Mouse (Mus musculus) forebrain, embryonic 11.5 days (tissue): Measurements from ENCODE around the gene 1700037H04Rik. TPM values are rescaled to one million over a fixed set of nuclear protein-coding genes. Genes with fewer than 3 reads are reported as not detected.

Experiments
- ATAC-seq: fragments of 200-750 bp; cut with Nextera tagmentation; replicated peaks from 2 replicates; pipeline ENCODE4 v1.8.0; 2017; ENCODE audit warnings: moderate TSS enrichment; ENCODE audit not compliant: low FRiP score
- DNase-seq: peaks from one replicate; pipeline ENCODE4 v3.0.0-alpha.2; 2017; ENCODE audit warnings: low spot score
- H3K27ac ChIP-seq: fragments of 300-500 bp; sonication (generic); 2 replicates; pipeline ENCODE4 v1.5.1; 2014; ENCODE audit warnings: low read depth, low read length
- H3K27me3 ChIP-seq: fragments of 300-500 bp; sonication (generic); 2 replicates; pipeline ENCODE4 v1.6.1; 2014; ENCODE audit warnings: mild to moderate bottlenecking, low read length, mixed read lengths; ENCODE audit not compliant: control insufficient read depth, insufficient read depth
- H3K36me3 ChIP-seq: fragments of 300-500 bp; sonication (generic); 2 replicates; pipeline ENCODE4 v1.6.1; 2014; ENCODE audit warnings: mild to moderate bottlenecking, low read length, moderate library complexity, mixed read lengths; ENCODE audit not compliant: control insufficient read depth, insufficient read depth
- H3K4me1 ChIP-seq: fragments of 300-500 bp; sonication (generic); replicated peaks from 2 replicates; pipeline ENCODE4 v1.6.1; 2014; ENCODE audit warnings: low read length, mixed read lengths; ENCODE audit not compliant: control insufficient read depth, insufficient read depth
- H3K4me2 ChIP-seq: fragments of 300-500 bp; sonication (generic); 2 replicates; pipeline ENCODE4 v1.6.1; 2014; ENCODE audit warnings: low read depth, mild to moderate bottlenecking, low read length, moderate library complexity, mixed read lengths; ENCODE audit not compliant: severe bottlenecking
- H3K4me3 ChIP-seq: fragments of 300-500 bp; sonication (generic); 2 replicates; pipeline ENCODE4 v1.5.1; 2014; ENCODE audit warnings: low read depth, low read length
- H3K9ac ChIP-seq: fragments of 300-500 bp; sonication (generic); 2 replicates; pipeline ENCODE4 v1.6.1; 2014; ENCODE audit warnings: low read length
- H3K9me3 ChIP-seq: fragments of 300-500 bp; sonication (generic); 2 replicates; pipeline ENCODE4 v1.6.1; 2016; ENCODE audit warnings: low read length, mixed read lengths; ENCODE audit not compliant: control insufficient read depth
- WGBS: fragments of 180-500 bp; shearing (Covaris S2); extraction: QIAGEN DNeasy Blood & Tissue Kit; methylation state at CpG from one replicate; pipeline ENCODE4 v1.1.7; 2014; 5-methylcytosine and 5-hydroxymethylcytosine counted together
- polyA plus RNA-seq: library from polyadenylated mRNA; unstranded; fragments of >200 nt; fragmentation: Nextera tagmentation; extraction: Ambion mirVana; gene quantifications from 2 replicates; pipeline ENCODE4 v1.2.1, GENCODE M21; 2014

1700037H04Rik gene
- polyA plus RNA-seq, 1 experiment from 2014 or later, result 122 TPM

GRCm38 (mm10) chr2:131130849-131131248 is 29.0 kb downstream of the 1700037H04Rik start:
- no peak for ATAC-seq
- no peak for DNase-seq
- no peak overlapping the region for H3K9ac ChIP-seq
- H3K27ac ChIP-seq, result no peak overlapping the region
- no peak overlapping the region for H3K4me2 ChIP-seq
- no peaks in the 10 kb centered on the region for H3K9me3 ChIP-seq
- no peaks in the 10 kb centered on the region for H3K27me3 ChIP-seq
- no peaks in the 10 kb centered on the region for H3K36me3 ChIP-seq
- 85% methylated on average over 2 of the region's 2 CpGs for WGBS
- peaks cover 9% of the 10 kb centered on the region; the same call in 1 of the 2 replicates for H3K4me1 ChIP-seq
- H3K4me3 ChIP-seq, result no peak overlapping the region

GRCm38 (mm10) chr2:131129836-131130235 is 30.0 kb downstream of the 1700037H04Rik start:
- Histone ChIP-seq H3K9me3 (no peaks in the 10 kb centered on the region), H3K27ac (no peak overlapping the region), H3K36me3 (no peaks in the 10 kb centered on the region), H3K4me2 (no peak overlapping the region), H3K4me3 (no peak overlapping the region), H3K27me3 (no peaks in the 10 kb centered on the region), H3K9ac (no peak overlapping the region), H3K4me1 (peaks cover 9% of the 10 kb centered on the region; the same call in 1 of the 2 replicates)
- DNase-seq (peak; percentile 47), ATAC-seq (no peak)
- WGBS, result 82% methylated on average over 5 of the region's 5 CpGs

DNA sequence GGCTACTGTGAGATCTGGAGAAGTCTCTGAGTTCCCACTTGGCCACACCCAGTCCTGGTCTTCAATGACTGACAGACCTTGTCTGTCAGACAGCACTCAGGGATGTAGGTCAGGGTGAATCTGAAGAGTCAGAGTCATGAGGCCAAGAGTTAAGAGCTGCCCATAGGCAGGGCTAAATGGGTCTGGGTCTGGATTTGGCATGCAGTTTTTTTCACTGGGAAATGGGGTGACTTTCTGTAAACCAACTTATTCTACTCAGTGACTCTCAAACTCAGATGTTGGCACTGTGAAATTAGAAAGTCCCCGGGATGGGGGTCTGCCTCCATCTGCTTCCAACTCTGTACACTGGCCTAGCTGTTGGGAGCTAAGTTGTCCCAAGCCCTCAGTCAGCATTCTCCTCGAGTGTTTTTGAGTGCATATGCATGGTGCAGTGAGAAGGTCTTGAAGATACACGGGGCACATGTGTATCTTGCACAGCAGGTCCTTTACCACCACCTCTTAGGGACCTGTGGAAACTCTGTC is 31.2 kb downstream of the 1700037H04Rik start:
- WGBS, result 91% methylated on average over 3 of the region's 3 CpGs
- no peaks in the 10 kb centered on the region for H3K27me3 ChIP-seq
- H3K9me3 ChIP-seq, result no peaks in the 10 kb centered on the region
- H3K27ac ChIP-seq, result no peak overlapping the region
- no peak for DNase-seq
- no peak overlapping the region for H3K4me2 ChIP-seq
- no peak overlapping the region for H3K9ac ChIP-seq
- peaks cover 9% of the 10 kb centered on the region; the same call in 1 of the 2 replicates for H3K4me1 ChIP-seq
- no peaks in the 10 kb centered on the region for H3K36me3 ChIP-seq
- no peak overlapping the region; the same call in 1 of the 2 replicates for H3K4me3 ChIP-seq
- no peak for ATAC-seq

DNA sequence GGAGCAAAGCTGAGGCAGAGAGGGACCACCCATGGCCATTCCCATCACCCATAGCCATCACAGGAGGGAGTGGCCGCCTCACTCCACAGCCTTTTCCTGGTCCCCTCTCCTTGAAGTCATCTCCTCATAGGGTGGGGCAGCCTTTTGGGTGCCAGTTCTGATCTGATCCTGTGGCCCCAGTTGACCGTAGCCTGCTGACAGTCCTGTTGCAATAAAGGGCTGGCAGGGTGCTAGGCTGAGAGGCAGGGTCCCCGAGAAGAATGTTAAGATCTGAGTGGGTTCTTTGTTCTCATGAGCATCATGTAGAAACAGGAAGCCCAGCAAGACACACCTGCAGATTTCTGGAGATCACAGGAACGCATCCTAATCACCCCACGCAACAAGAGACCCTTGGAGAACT is 31.7 kb downstream of the 1700037H04Rik start:
- H3K4me1 ChIP-seq, result peaks cover 9% of the 10 kb centered on the region; the same call in 1 of the 2 replicates
- 87% methylated on average over 5 of the region's 5 CpGs for WGBS
- peak overlapping the region; percentile 87; the same call in 1 of the 2 replicates for H3K4me2 ChIP-seq
- H3K9me3 ChIP-seq, result no peaks in the 10 kb centered on the region
- H3K27ac ChIP-seq, result no peak overlapping the region
- no peaks in the 10 kb centered on the region for H3K27me3 ChIP-seq
- DNase-seq (no peak), ATAC-seq (no peak)
- no peak overlapping the region for H3K9ac ChIP-seq
- peak overlapping the region; percentile 45; the same call in 1 of the 2 replicates for H3K4me3 ChIP-seq
- H3K36me3 ChIP-seq, result no peaks in the 10 kb centered on the region

DNA sequence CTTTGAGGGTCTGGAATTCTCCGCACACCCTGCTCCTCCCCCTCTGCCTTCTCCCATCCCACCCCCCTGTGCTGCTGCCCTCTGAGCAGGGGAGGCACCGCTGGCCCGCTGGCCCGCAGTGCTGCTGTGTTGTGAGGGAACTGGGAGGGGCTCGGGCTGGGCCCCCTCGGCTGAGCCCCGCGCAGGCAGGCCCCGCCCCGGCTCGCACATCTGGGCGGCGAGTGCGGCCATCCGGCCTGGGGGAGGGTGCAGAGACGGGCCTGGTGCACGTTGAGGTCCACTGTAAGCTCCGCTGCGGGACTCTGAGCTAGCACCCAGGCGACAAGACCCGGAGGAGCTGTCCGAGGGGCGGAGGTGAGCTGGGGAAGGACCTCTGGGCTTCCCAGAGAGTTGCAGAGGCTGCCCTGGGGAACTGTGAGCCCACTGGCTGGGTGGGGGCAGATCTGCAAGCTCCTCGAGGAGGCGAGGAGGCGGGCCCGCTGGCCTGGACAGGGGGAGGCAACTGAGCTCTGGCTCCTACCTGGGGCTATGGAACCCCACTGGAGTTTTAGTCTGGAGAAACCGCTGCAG is 32.6 kb downstream of the 1700037H04Rik start, which contains the start of gene Hspa12b:
Gene Hspa12b, plus strand, starts transcription at position 120 of the 570 bp plus-strand sequence.
- Histone ChIP-seq H3K36me3 (no peaks in the 10 kb centered on the region), H3K4me1 (peaks cover 9% of the 10 kb centered on the region; the same call in 1 of the 2 replicates), H3K9ac (peak within 1 kb of the TSS; percentile 63), H3K27ac (0 out of 2 replicates have a peak within 1 kb of the TSS, but pooled peaks have one; percentile 5), H3K4me2 (peak within 1 kb of the TSS; percentile 87), H3K9me3 (no peaks in the 10 kb centered on the region), H3K27me3 (no peaks in the 10 kb centered on the region), H3K4me3 (peak within 1 kb of the TSS; percentile 45)
- ATAC-seq (peak; percentile 88), DNase-seq (peak; percentile 82)
- under 1% methylated on average over 21 of the region's 28 CpGs for WGBS

DNA sequence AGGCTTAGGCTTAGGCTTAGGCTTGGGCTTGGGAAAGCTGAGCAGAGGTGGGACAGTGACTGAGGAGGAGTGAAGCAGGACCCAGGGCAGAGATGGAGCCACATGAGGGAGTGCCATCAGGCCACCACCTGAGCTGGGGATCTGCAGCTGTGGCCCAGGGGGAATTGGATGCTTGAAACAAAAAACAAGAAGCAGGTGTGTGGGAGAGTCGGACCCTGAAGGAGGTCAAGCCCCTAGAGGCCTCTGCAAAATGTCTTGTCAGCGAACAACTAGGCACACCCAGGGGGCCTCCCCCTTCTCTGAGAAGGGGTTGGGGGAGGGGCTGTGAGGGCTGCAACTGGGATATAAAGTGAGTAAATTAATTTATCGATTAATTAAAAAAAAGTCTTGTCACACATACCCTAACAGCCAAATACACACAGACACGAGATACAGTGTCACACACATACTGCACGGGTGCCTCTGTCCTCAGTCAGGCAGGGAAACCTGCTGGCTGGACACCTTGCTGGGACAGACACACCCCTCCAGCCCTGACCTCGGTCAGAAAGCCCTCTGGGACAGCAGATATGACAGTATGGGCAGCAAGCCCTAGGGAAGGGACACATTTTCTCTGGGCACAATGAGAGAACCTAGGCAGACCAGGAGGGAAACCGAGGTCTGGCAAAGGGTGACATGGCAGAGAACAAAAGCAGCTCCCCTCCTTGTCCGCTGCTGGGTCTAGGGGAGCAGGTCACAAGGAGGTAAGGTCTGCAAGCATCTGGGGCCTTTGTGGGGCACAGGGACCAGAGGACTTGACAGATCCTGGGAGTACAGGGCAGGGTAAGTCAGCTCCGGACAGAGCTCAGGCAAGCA is 33.7 kb downstream of the 1700037H04Rik start:
- H3K9ac ChIP-seq, result no peak overlapping the region

GRCm38 (mm10) chr2:131125157-131125963 is 34.5 kb downstream of the 1700037H04Rik start:
- no peak overlapping the region for H3K4me2 ChIP-seq
- H3K9ac ChIP-seq, result no peak overlapping the region
- peaks cover 9% of the 10 kb centered on the region; the same call in 1 of the 2 replicates for H3K4me1 ChIP-seq
- H3K27ac ChIP-seq, result no peak overlapping the region
- H3K36me3 ChIP-seq, result no peaks in the 10 kb centered on the region
- no peaks in the 10 kb centered on the region for H3K27me3 ChIP-seq
- 84% methylated on average over 9 of the region's 9 CpGs for WGBS
- H3K9me3 ChIP-seq, result no peaks in the 10 kb centered on the region
- H3K4me3 ChIP-seq, result no peak overlapping the region
- ATAC-seq (no peak), DNase-seq (no peak)

More for the DNA sequence above, 33.7 kb downstream of the 1700037H04Rik start:
- H3K27ac ChIP-seq, result no peak overlapping the region
- WGBS, result 45% methylated on average over 9 of the region's 9 CpGs
- peaks cover 9% of the 10 kb centered on the region; the same call in 1 of the 2 replicates for H3K4me1 ChIP-seq
- DNase-seq (no peak), ATAC-seq (no peak)
- H3K4me2 ChIP-seq, result 0 out of 2 replicates have a peak overlapping the region, but pooled peaks have one; percentile 87
- no peaks in the 10 kb centered on the region for H3K36me3 ChIP-seq
- no peak overlapping the region for H3K4me3 ChIP-seq
- no peaks in the 10 kb centered on the region for H3K27me3 ChIP-seq
- no peaks in the 10 kb centered on the region for H3K9me3 ChIP-seq

DNA sequence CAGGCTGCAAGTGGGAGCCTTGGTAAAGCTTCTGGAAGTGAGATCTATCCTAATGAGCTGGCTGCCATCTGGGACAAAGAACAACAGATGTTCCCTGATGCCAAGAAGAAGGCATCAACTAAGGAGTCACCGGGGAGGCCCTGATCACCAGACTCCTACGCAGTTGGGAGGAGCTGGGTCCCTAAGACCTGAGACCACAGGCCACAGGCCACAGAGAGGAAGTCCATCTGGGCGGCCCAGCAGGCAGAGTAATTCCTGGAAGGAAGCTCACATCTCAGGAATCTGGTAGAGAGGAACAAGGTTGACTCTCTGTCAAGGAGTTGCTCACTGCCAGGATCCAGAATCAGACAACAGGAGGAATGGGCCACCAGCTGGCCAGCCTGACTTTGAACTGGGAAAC is 35.7 kb downstream of the 1700037H04Rik start:
- no peaks in the 10 kb centered on the region for H3K9me3 ChIP-seq
- H3K36me3 ChIP-seq, result no peaks in the 10 kb centered on the region
- DNase-seq (no peak), ATAC-seq (no peak)
- H3K4me1 ChIP-seq, result peaks cover 9% of the 10 kb centered on the region; the same call in 1 of the 2 replicates
- H3K4me3 ChIP-seq, result no peak overlapping the region
- H3K4me2 ChIP-seq, result no peak overlapping the region
- no peak overlapping the region for H3K9ac ChIP-seq
- 83% methylated on average over 3 of the region's 3 CpGs for WGBS
- H3K27me3 ChIP-seq, result no peaks in the 10 kb centered on the region
- H3K27ac ChIP-seq, result no peak overlapping the region
